Mouse (Mus musculus): ENCODE measurements around the gene Cog8. TPM values are rescaled to one million over a fixed set of nuclear protein-coding genes. Genes with fewer than 3 reads are reported as not detected.

Cog8 gene
- polyA plus RNA-seq, 1 experiment from 2014 or later = 37.9 TPM

GRCm38 (mm10) chr8:107031577-107032090 lies 24.9 kb downstream of the Cog8 start:
- H3K4me1 ChIP-seq (replicated peaks; ENCODE audit: control insufficient read depth, insufficient read depth, low read length) = peaks cover 10% of the 10 kb centered on the region
- WGBS = under 1% methylated on average over 40 of the region's 40 CpGs
- H3K9me3 ChIP-seq (ENCODE audit: control insufficient read depth, low read length) = no peaks in the 10 kb centered on the region
- H3K4me3 ChIP-seq (ENCODE audit: low read depth, low read length) = peak overlapping the region; percentile 96
- H3K27ac ChIP-seq (ENCODE audit: low read depth) = peak overlapping the region; percentile 59
- H3K9ac ChIP-seq (ENCODE audit: low read length) = peak overlapping the region; percentile 91
- peak overlapping the region; percentile 57 for H3K4me2 ChIP-seq (ENCODE audit: low read length)
- H3K36me3 ChIP-seq (ENCODE audit: control insufficient read depth, insufficient read depth, low read length) = peaks cover 3% of the 10 kb centered on the region
- H3K27me3 ChIP-seq (replicated peaks; ENCODE audit: control insufficient read depth, insufficient read depth, low read length) = no peaks in the 10 kb centered on the region
- no peak for ATAC-seq (replicated peaks; ENCODE audit: low FRiP score, low TSS enrichment, low read depth)
- no peak for DNase-seq (ENCODE audit: low spot score)

- Histone ChIP-seq H3K9ac (ENCODE audit: low read length) (peak within 1 kb of the TSS; percentile 91), H3K9me3 (ENCODE audit: control insufficient read depth, low read length) (no peaks in the 10 kb centered on the region), H3K27ac (ENCODE audit: low read depth) (peak within 1 kb of the TSS; percentile 59), H3K36me3 (ENCODE audit: control insufficient read depth, insufficient read depth, low read length) (no peaks in the 10 kb centered on the region; the same call in 1 of the 2 replicates), H3K4me3 (ENCODE audit: low read depth, low read length) (peak within 1 kb of the TSS; percentile 96), H3K4me2 (ENCODE audit: low read length) (peak within 1 kb of the TSS; percentile 57), H3K4me1 (replicated peaks; ENCODE audit: control insufficient read depth, insufficient read depth, low read length) (peaks cover 10% of the 10 kb centered on the region), H3K27me3 (replicated peaks; ENCODE audit: control insufficient read depth, insufficient read depth, low read length) (no peaks in the 10 kb centered on the region)
- DNase-seq (ENCODE audit: low spot score) (peak; percentile 99), ATAC-seq (replicated peaks; ENCODE audit: low FRiP score, low TSS enrichment, low read depth) (peak; percentile 96)
- 4% methylated on average over 63 of the region's 66 CpGs for WGBS
Observed at GRCm38 (mm10) chr8:107030650-107031576, 25.6 kb downstream of the Cog8 start, which contains the start of gene Vps4a. Gene Vps4a (plus strand): TSS chr8:107031222.

- H3K9ac ChIP-seq (ENCODE audit: low read length) = no peak overlapping the region
- no peak overlapping the region for H3K4me2 ChIP-seq (ENCODE audit: low read length)
- no peak overlapping the region for H3K27ac ChIP-seq (ENCODE audit: low read depth)
- H3K27me3 ChIP-seq (replicated peaks; ENCODE audit: control insufficient read depth, insufficient read depth, low read length) = no peaks in the 10 kb centered on the region
- DNase-seq (ENCODE audit: low spot score) (no peak), ATAC-seq (replicated peaks; ENCODE audit: low FRiP score, low TSS enrichment, low read depth) (no peak)
- no peaks in the 10 kb centered on the region; the same call in 1 of the 2 replicates for H3K36me3 ChIP-seq (ENCODE audit: control insufficient read depth, insufficient read depth, low read length)
- WGBS = 67% methylated on average over 5 of the region's 5 CpGs
- no peak overlapping the region for H3K4me3 ChIP-seq (ENCODE audit: low read depth, low read length)
- H3K4me1 ChIP-seq (replicated peaks; ENCODE audit: control insufficient read depth, insufficient read depth, low read length) = peaks cover 10% of the 10 kb centered on the region
- H3K9me3 ChIP-seq (ENCODE audit: control insufficient read depth, low read length) = no peaks in the 10 kb centered on the region
Observed at GRCm38 (mm10) chr8:107030058-107030457, 26.4 kb downstream of the Cog8 start.

- peaks cover 10% of the 10 kb centered on the region for H3K4me1 ChIP-seq (replicated peaks; ENCODE audit: control insufficient read depth, insufficient read depth, low read length)
- no peak overlapping the region for H3K27ac ChIP-seq (ENCODE audit: low read depth)
- no peak for ATAC-seq (replicated peaks; ENCODE audit: low FRiP score, low TSS enrichment, low read depth)
- no peak overlapping the region for H3K4me2 ChIP-seq (ENCODE audit: low read length)
- H3K9ac ChIP-seq (ENCODE audit: low read length) = no peak overlapping the region
- WGBS = 80% methylated on average over 3 of the region's 3 CpGs
- H3K9me3 ChIP-seq (ENCODE audit: control insufficient read depth, low read length) = no peaks in the 10 kb centered on the region
- DNase-seq (ENCODE audit: low spot score) = no peak
- H3K36me3 ChIP-seq (ENCODE audit: control insufficient read depth, insufficient read depth, low read length) = no peaks in the 10 kb centered on the region; the same call in 1 of the 2 replicates
- no peak overlapping the region for H3K4me3 ChIP-seq (ENCODE audit: low read depth, low read length)
- no peaks in the 10 kb centered on the region for H3K27me3 ChIP-seq (replicated peaks; ENCODE audit: control insufficient read depth, insufficient read depth, low read length)
Observed at GRCm38 (mm10) chr8:107029310-107029709, 27.2 kb downstream of the Cog8 start.

GRCm38 (mm10) chr8:107023479-107023878 lies 33.0 kb downstream of the Cog8 start:
- Histone ChIP-seq H3K9ac (ENCODE audit: low read length) (no peak overlapping the region), H3K9me3 (ENCODE audit: control insufficient read depth, low read length) (no peaks in the 10 kb centered on the region), H3K4me1 (replicated peaks; ENCODE audit: control insufficient read depth, insufficient read depth, low read length) (no peaks in the 10 kb centered on the region), H3K27ac (ENCODE audit: low read depth) (no peak overlapping the region), H3K27me3 (replicated peaks; ENCODE audit: control insufficient read depth, insufficient read depth, low read length) (no peaks in the 10 kb centered on the region), H3K4me2 (ENCODE audit: low read length) (no peak overlapping the region), H3K36me3 (ENCODE audit: control insufficient read depth, insufficient read depth, low read length) (0 out of 2 replicates have a peak, but pooled peaks cover 2% of the 10 kb centered on the region), H3K4me3 (ENCODE audit: low read depth, low read length) (no peak overlapping the region)
- WGBS = 94% methylated on average over 8 of the region's 8 CpGs
- DNase-seq (ENCODE audit: low spot score) = no peak
- ATAC-seq (replicated peaks; ENCODE audit: low FRiP score, low TSS enrichment, low read depth) = no peak

GRCm38 (mm10) chr8:107014915-107015314 lies 41.6 kb downstream of the Cog8 start:
- no peak overlapping the region for H3K27ac ChIP-seq (ENCODE audit: low read depth)
- H3K27me3 ChIP-seq (replicated peaks; ENCODE audit: control insufficient read depth, insufficient read depth, low read length) = no peaks in the 10 kb centered on the region
- DNase-seq (ENCODE audit: low spot score) = no peak
- WGBS = 91% methylated on average over 1 of the region's 1 CpGs
- H3K4me2 ChIP-seq (ENCODE audit: low read length) = no peak overlapping the region
- no peak overlapping the region for H3K4me3 ChIP-seq (ENCODE audit: low read depth, low read length)
- ATAC-seq (replicated peaks; ENCODE audit: low FRiP score, low TSS enrichment, low read depth) = no peak
- no peaks in the 10 kb centered on the region for H3K9me3 ChIP-seq (ENCODE audit: control insufficient read depth, low read length)
- no peak overlapping the region for H3K9ac ChIP-seq (ENCODE audit: low read length)
- H3K4me1 ChIP-seq (replicated peaks; ENCODE audit: control insufficient read depth, insufficient read depth, low read length) = no peaks in the 10 kb centered on the region
- H3K36me3 ChIP-seq (ENCODE audit: control insufficient read depth, insufficient read depth, low read length) = peaks cover 30% of the 10 kb centered on the region

- H3K4me1 ChIP-seq (replicated peaks; ENCODE audit: control insufficient read depth, insufficient read depth, low read length) = no peaks in the 10 kb centered on the region
- WGBS = 71% methylated on average over 2 of the region's 2 CpGs
- no peak overlapping the region for H3K27ac ChIP-seq (ENCODE audit: low read depth)
- H3K36me3 ChIP-seq (ENCODE audit: control insufficient read depth, insufficient read depth, low read length) = peaks cover 39% of the 10 kb centered on the region
- H3K4me2 ChIP-seq (ENCODE audit: low read length) = no peak overlapping the region
- no peak overlapping the region for H3K9ac ChIP-seq (ENCODE audit: low read length)
- H3K4me3 ChIP-seq (ENCODE audit: low read depth, low read length) = no peak overlapping the region
- no peaks in the 10 kb centered on the region for H3K27me3 ChIP-seq (replicated peaks; ENCODE audit: control insufficient read depth, insufficient read depth, low read length)
- H3K9me3 ChIP-seq (ENCODE audit: control insufficient read depth, low read length) = no peaks in the 10 kb centered on the region
- ATAC-seq (replicated peaks; ENCODE audit: low FRiP score, low TSS enrichment, low read depth) (no peak), DNase-seq (ENCODE audit: low spot score) (no peak)
Observed at GRCm38 (mm10) chr8:107012666-107013065, 43.8 kb downstream of the Cog8 start.

GRCm38 (mm10) chr8:107007795-107008194 lies 48.7 kb downstream of the Cog8 start:
- Histone ChIP-seq H3K27me3 (replicated peaks; ENCODE audit: control insufficient read depth, insufficient read depth, low read length) (no peaks in the 10 kb centered on the region), H3K9me3 (ENCODE audit: control insufficient read depth, low read length) (no peaks in the 10 kb centered on the region), H3K36me3 (ENCODE audit: control insufficient read depth, insufficient read depth, low read length) (peaks cover 50% of the 10 kb centered on the region)

More at GRCm38 (mm10) chr8:107007795-107008194, 48.7 kb downstream of the Cog8 start:
- no peak overlapping the region for H3K27ac ChIP-seq (ENCODE audit: low read depth)
- 83% methylated on average over 3 of the region's 3 CpGs for WGBS
- no peak for ATAC-seq (replicated peaks; ENCODE audit: low FRiP score, low TSS enrichment, low read depth)
- H3K9ac ChIP-seq (ENCODE audit: low read length) = no peak overlapping the region
- no peaks in the 10 kb centered on the region for H3K4me1 ChIP-seq (replicated peaks; ENCODE audit: control insufficient read depth, insufficient read depth, low read length)
- DNase-seq (ENCODE audit: low spot score) = no peak
- H3K4me3 ChIP-seq (ENCODE audit: low read depth, low read length) = no peak overlapping the region
- H3K4me2 ChIP-seq (ENCODE audit: low read length) = no peak overlapping the region
